Mouse (Mus musculus): Measurements from ENCODE around the gene Col25a1.

GRCm38 (mm10) chr3:130313246-130313645 lies 181.9 kb downstream of the Col25a1 start:
- TF ChIP-seq E2F4 (IDR thresholded peaks at IDR 0.05; ENCODE audit: insufficient read depth) (no peak), POLR2A (IDR thresholded peaks at IDR 0.05; ENCODE audit: insufficient read length, low read depth) (no peak), TCF12 (IDR thresholded peaks at IDR 0.05; ENCODE audit: insufficient read depth, poor library complexity, severe bottlenecking) (no peak), POLR2AphosphoS2 (IDR thresholded peaks at IDR 0.05; ENCODE audit: insufficient read length, low read depth) (no peak), TCF3 (IDR thresholded peaks at IDR 0.05; ENCODE audit: insufficient read length, low read depth) (no peak), SRF (IDR thresholded peaks at IDR 0.05; ENCODE audit: control insufficient read depth, insufficient read length, low read depth) (no peak), CEBPB (IDR thresholded peaks at IDR 0.05; ENCODE audit: insufficient read depth, poor library complexity, severe bottlenecking) (no peak), MAX (IDR thresholded peaks at IDR 0.05; ENCODE audit: low read depth) (no peak), MYOG (IDR thresholded peaks at IDR 0.05; ENCODE audit: control insufficient read depth in 1 of 3, insufficient read depth in 1 of 3, insufficient read length in 2 of 3, low read depth in 2 of 3) (no peak)
